Mouse (Mus musculus): ENCODE measurements around the gene Fam131a.
"Not testable (repeated sequence)": the region's sequence is repeated elsewhere in the genome, so short reads cannot be mapped to it uniquely, and the experiment has no call there.

Fam131a gene

DNA sequence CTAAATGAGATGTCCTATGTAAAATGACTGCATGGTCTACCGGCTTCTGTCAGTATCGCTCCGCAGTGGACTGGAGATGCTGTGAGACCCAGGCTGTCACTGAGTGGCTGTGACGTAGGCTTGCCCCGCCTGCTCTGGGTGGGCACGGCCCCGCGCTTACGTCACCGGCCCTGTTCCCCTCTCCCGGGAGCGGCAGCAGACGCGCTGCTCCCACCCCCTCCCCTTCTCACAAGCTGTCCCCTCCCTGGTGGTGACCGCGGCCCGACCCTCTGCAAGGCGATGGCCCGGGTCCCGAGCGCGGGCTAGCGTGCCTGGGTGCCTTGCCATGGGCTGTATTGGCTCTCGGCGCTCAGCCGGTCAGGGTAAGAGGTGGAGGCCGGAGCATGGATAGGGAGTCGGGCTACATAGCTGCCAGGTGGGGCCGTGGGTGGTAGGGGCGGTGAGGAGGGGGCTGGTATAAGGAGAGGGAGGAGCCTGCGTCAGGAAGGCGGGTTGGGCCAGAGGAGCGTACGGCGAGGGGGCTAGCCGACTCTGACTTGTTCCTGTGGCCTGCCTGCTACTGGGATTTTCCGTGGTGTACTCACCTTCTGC, at the start of gene Fam131a:
Gene Fam131a, plus strand, starts transcription at position 131 of the 591 bp plus-strand sequence.
- peak; percentile 81 to 87 for DNase-seq

GRCm38 (mm10) chr16:20643911-20644310, 49.1 kb upstream of the Fam131a start:
- no peak for DNase-seq

- peak; percentile 94 to 96 for DNase-seq
Measured at GRCm38 (mm10) chr16:20651076-20651946, 41.7 kb upstream of the Fam131a start, which contains the start of gene Psmd2. Gene Psmd2 (plus strand): TSS chr16:20651652.

- no peak for DNase-seq
Measured at GRCm38 (mm10) chr16:20651947-20652310, 41.1 kb upstream of the Fam131a start.

DNA sequence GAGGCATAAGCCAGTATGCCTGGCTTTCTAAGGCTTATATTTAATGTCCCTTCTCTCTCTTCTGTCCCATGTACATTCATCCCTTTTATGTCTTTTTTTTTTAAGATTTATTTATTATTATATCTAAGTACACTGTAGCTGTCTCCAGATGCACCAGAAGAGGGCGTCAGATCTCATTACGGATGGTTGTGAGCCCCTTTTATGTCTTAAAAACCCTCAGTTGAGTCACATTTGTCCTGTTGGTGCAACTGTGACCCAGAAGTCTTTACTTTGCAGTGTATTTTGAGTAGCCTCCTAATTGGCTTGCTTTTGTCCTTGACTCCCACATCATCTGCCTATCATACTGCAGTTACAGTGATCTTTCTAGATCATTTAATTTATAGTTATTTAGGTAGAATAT, 39.7 kb upstream of the Fam131a start:
- no peak for DNase-seq

- no peak for DNase-seq
Measured at GRCm38 (mm10) chr16:20657661-20658060, 35.4 kb upstream of the Fam131a start.

- not testable (repeated sequence) for DNase-seq
Measured at GRCm38 (mm10) chr16:20668013-20668412, 25.0 kb upstream of the Fam131a start, which contains the start of gene Eif4g1. Gene Eif4g1 (plus strand): TSS chr16:20668313.

DNA sequence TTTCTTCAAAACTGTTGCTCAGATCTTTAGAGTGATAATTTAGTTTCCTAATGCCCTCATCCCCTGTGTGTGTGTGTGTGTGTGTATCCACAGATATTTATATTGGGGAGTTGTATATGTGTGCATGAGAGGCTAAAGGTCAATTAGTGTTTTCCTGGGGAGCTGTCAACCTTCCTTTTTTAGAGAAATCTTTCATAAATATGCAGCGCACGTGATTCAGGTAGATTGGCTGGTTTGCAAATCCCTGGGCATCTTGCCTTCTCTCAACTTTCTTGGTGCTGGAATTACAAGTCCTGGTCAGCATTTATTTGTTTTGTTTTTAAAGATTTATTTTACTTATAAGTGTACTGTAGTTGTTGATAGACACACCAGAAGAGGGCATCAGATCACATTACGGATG, 22.8 kb upstream of the Fam131a start:
- DNase-seq, result no peak

DNA sequence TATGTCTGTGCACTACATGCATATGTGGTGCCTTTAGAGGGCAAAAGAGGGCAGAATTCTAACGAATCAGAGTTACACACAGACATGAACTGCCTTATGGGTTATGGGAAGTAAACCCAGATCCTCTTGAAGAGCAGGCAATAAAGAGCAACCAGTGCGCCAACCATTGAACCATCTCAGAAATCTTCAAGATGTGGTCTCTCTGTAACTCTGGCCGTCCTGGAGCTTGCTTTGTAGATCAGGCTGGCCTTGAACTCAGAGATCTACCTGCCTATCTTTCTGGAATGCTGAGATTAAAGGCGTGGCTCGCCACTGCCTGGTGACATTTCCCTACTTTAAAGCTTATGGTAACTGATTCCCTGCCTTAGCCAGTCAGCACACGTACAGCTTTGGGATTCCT, 21.2 kb upstream of the Fam131a start:
- no peak for DNase-seq

DNA sequence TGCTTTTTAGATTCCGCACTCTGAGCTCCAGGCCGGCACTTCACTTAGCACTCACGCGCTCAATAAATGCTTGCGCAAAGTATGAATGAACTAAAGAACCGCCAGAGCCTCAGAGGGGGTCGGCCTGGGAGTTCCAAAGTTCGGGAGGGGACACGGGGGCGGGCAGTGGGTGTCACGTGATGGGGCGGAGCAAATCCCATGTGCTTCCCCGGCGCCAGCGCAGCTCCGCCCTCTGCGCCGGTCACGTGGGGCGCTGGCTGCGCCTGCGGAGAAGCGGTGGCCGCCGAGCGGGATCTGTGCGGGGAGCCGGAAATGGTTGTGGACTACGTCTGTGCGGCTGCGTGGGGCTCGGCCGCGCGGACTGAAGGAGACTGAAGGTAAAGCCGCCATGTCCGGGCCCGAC, 20.5 kb upstream of the Fam131a start:
- DNase-seq, result peak; percentile 96

DNA sequence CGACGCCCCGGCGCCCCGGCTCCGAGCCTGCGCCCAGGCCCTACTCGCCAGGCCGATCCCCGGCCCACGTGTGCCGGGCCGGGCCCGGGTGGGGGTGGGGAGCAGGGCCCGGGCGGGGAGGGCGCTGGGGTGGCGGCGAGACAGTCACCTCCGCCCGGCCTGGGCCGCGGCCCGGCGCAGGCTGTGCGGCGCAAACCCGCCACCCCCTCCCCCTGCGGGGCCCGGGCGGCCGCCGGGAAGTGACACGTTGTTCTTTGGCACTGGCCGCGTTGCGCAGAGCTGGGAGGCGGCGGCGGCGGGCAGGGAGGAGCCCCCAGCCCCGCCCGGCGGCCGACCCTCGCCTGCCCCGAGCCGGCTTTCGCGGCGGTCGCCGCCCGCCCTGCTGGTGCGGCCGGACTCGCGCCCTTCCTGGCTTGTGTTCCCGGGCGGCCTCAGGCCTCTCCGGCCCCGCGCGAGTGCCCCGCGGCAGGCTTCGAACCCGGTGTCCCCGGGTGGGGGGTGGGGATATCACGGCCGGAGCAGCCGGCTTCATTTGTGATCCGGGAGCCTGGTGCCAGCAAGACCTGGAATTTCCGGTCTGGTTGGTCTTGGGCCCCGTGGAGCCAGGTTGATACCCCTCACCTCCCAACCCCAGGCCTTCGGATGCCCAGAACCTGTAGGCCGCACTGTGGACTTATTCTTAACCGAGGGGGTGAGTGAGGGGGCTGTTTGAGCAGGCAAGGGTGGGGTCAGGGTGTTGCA, 19.9 kb upstream of the Fam131a start:
- DNase-seq, result peak; percentile 56 to 73

DNA sequence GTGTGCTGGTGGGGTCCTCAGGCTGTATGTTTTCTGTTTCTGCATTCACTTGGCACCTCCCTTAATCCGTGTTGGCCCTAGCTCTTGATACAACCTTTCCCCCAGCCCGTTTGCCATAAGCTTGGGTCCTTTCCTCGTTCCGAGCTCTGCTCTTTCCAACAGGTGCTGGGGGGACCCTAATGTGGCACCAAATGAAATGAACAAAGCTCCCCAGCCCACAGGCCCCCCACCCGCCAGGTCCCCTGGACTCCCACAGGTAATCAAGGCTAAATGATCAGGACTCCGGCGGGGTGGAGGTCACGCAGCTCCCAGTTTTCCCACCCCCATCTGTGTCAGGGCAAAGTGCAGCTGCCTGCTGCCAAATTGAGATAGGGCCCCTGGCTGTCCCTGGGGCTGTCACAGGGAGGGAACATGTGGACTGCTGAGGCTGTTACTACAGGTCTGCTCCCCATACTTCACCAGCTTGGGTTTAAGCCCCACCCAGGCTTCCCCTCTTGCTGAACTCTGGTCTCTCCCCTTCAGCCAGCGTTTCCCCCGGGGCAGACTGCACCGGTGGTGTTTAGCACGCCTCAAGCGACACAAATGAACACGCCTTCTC, 19.2 kb upstream of the Fam131a start:
- DNase-seq, result peak; percentile 29 to 43

DNA sequence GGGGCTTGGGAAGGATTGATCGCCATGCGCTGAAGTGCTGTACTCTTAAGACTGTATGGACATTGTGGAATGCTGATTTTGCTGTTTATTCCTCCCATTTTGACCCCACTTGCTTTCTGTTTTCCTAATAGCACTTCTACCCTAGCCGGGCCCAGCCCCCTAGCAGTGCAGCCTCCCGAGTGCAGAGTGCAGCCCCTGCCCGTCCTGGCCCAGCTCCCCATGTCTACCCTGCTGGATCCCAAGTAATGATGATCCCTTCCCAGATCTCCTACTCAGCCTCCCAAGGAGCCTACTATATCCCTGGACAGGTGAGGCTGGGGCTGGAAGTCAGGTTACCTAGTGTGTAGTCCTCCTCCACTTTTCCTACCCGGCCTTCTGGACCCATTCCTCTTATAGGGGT, 17.8 kb upstream of the Fam131a start:
- no peak for DNase-seq

GRCm38 (mm10) chr16:20676702-20677101, 16.3 kb upstream of the Fam131a start:
- DNase-seq, result no peak

GRCm38 (mm10) chr16:20677380-20677779, 15.7 kb upstream of the Fam131a start:
- no peak for DNase-seq

GRCm38 (mm10) chr16:20677974-20678675, 14.9 kb upstream of the Fam131a start:
- no peak for DNase-seq

DNA sequence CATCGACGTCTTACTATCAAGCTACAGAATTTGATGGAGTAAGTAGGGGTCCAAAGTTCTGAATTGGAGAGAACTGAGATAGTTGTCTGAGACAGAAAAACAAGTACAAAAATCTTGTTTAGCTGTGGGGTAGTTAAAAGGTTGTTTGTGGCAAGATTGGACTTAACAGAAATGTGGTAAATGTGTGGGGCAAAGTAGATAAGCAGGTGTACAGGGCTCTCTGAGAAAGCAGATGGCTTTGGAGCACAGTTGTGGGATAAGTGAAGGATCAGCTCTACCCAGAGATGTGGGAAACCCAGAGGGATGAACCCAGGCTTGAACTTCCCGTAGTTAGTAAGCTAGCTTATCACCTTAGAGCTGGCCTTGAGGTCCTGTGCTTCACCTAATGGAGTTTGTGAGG, 2.3 kb upstream of the Fam131a start:
- DNase-seq, result no peak

GRCm38 (mm10) chr16:20691617-20692016, 1.4 kb upstream of the Fam131a start:
- DNase-seq, result no peak

GRCm38 (mm10) chr16:20692241-20692965, 638 bp upstream of the Fam131a start:
- DNase-seq, result peak in 1 of 2 experiments; percentile 2

- peak in 1 of 2 experiments; percentile 1 for DNase-seq
Measured at GRCm38 (mm10) chr16:20694781-20695180, 1.7 kb downstream of the Fam131a start.

DNA sequence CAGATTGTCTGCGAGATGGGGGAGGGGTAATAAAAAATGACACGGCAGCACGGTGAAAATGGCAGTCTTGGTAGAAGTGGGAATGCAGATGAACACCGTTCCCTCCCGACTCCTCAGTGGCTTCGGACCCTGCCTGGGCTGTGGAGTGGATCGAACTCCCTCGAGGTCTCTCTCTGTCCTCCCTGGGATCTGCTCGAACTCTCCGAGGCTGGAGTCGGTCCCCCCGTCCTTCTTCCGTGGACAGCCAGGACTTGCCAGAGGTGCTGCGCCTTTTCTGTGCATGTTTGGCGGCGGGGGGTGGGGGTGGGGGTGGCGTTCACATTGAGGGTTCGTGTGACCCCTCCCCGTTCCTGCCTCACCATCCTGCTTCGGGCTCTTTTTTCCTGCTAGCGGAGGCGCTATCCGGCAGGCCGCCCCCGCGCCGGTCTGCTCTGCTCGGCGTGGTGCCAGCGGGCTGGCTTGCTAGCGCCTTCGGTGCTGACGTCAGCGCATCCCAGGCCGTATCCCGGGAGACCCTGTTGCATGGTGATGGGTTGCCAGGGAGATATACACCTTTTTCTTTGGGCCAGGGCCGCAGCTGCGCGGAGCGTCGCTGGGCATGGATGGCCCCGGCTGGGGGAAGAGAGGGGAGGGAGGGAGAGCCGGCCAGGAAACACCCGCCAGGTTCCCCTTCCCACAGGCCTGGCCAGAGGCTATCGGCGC, 2.7 kb downstream of the Fam131a start:
- peak; percentile 17 to 37 for DNase-seq

Data from thymus, postnatal 36 days (tissue).